Mouse (Mus musculus) intestine, embryonic 16.5 days (tissue): ENCODE measurements around the gene Gpc4. TPM values are rescaled to one million over a fixed set of nuclear protein-coding genes. Genes with fewer than 3 reads are reported as not detected.

Experiments
- ATAC-seq: fragments of 200-750 bp; cut with Nextera tagmentation; 2 replicates; pipeline ENCODE4 v1.8.0; 2017; ENCODE audit warnings: moderate TSS enrichment, moderate library complexity
- H3K27ac ChIP-seq: fragments of 300-500 bp; sonication (generic); 2 replicates; pipeline ENCODE4 v1.5.1; 2014; ENCODE audit warnings: mild to moderate bottlenecking, low read length
- H3K27me3 ChIP-seq: fragments of 300-500 bp; sonication (generic); replicated peaks from 2 replicates; pipeline ENCODE4 v1.6.1; 2014; ENCODE audit warnings: low read length, control low read depth, mixed read lengths; ENCODE audit not compliant: control insufficient read depth, insufficient read depth
- H3K36me3 ChIP-seq: fragments of 300-500 bp; sonication (generic); 2 replicates; pipeline ENCODE4 v1.6.1; 2014; ENCODE audit warnings: low read length, control low read depth; ENCODE audit not compliant: control insufficient read depth, insufficient read depth
- H3K4me1 ChIP-seq: fragments of 300-500 bp; sonication (generic); 2 replicates; pipeline ENCODE4 v1.6.1; 2014; ENCODE audit warnings: low read length, control low read depth, mixed read lengths; ENCODE audit not compliant: control insufficient read depth, insufficient read depth
- H3K4me2 ChIP-seq: fragments of 300-500 bp; sonication (generic); 2 replicates; pipeline ENCODE4 v1.6.1; 2014; ENCODE audit warnings: low read depth, low read length, control low read depth
- H3K4me3 ChIP-seq: fragments of 300-500 bp; sonication (generic); 2 replicates; pipeline ENCODE4 v1.5.1; 2014; ENCODE audit warnings: mild to moderate bottlenecking, low read length
- H3K9ac ChIP-seq: fragments of 300-500 bp; sonication (generic); 2 replicates; pipeline ENCODE4 v1.6.1; 2014; ENCODE audit warnings: low read depth, low read length
- H3K9me3 ChIP-seq: fragments of 300-500 bp; sonication (generic); 2 replicates; pipeline ENCODE4 v1.6.1; 2016; ENCODE audit warnings: low read length, control low read depth; ENCODE audit not compliant: control insufficient read depth
- WGBS: fragments of 180-500 bp; shearing (Covaris S2); extraction: QIAGEN DNeasy Blood & Tissue Kit; methylation state at CpG from one replicate; pipeline ENCODE4 v1.1.7; 2014; 5-methylcytosine and 5-hydroxymethylcytosine counted together
- polyA plus RNA-seq: library from polyadenylated mRNA; unstranded; fragments of >200 nt; fragmentation: Nextera tagmentation; extraction: Ambion mirVana; gene quantifications from 2 replicates; pipeline ENCODE4 v1.2.1, GENCODE M21; 2015

Gpc4 gene
- polyA plus RNA-seq, 1 experiment from 2014 or later: 26.3 TPM

DNA sequence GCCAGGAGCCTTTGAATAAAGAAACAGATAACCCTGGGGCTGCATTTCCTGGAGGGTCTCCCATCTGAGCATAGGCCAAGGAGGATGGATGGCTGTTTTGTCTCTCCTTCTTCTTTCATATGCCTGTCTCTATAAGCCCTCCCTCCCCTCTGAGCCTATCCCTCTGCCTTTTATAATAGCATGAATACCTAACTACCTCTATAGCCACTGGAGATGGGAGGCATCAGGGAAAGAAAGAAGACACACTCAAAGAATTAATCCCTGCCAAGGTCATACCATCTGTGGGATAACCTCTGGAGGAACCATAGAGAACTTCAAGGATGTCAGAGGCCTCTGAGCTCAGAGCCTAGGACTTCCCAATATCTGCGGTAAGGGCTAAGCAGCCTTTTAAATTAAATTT, 35.4 kb downstream of the Gpc4 start:
- Histone ChIP-seq H3K4me2 (no peak overlapping the region), H3K36me3 (no peaks in the 10 kb centered on the region), H3K9ac (no peak overlapping the region), H3K9me3 (no peaks in the 10 kb centered on the region), H3K4me3 (no peak overlapping the region), H3K27ac (no peak overlapping the region), H3K27me3 (no peaks in the 10 kb centered on the region), H3K4me1 (no peaks in the 10 kb centered on the region)
- ATAC-seq: no peak
- WGBS: 100% methylated on average over 1 of the region's 1 CpGs

DNA sequence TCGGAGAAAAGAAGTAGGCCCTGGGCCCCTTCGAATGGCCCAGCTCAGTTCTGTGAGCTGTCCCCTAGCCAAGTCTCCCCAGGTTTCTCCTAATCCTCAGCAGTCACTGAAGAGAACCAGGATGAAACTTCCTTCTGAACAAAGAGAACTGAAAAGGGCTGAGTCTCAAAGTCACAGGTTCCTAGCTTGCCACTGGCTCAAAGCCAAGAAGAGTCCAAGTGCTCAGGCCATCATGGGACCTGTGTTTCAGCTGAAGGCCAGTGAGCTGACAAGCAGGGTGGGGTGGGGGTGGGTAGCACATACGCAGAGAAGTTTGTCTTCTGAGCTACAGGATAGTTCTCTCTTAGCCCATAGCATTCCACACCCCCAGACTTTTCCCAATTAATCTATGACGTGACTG, 36.3 kb downstream of the Gpc4 start:
- H3K4me3 ChIP-seq: no peak overlapping the region
- H3K27ac ChIP-seq: no peak overlapping the region
- no peak overlapping the region for H3K9ac ChIP-seq
- no peaks in the 10 kb centered on the region for H3K9me3 ChIP-seq
- H3K4me1 ChIP-seq: no peaks in the 10 kb centered on the region
- no peaks in the 10 kb centered on the region for H3K36me3 ChIP-seq
- ATAC-seq: no peak
- 72% methylated on average over 4 of the region's 4 CpGs for WGBS
- H3K4me2 ChIP-seq: no peak overlapping the region
- H3K27me3 ChIP-seq: no peaks in the 10 kb centered on the region

DNA sequence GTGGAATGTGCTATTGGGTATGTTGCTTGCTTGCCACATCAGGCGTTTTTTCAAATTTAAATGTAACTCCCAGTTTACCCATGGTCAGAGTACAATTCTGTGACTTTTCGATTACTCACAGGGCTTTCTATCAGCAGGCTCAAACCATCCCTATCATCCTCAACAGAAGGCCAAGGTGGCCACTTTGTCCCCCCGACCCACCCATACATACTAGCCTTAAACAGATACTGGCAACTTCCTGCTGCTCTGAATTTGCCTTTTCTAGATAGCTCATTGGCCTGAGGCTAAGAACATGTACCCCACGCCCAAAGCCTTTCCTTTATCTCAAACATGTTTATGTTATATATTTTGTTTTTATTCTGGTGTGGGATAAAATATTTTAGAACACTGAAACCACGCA, 51.4 kb downstream of the Gpc4 start:
- Histone ChIP-seq H3K9me3 (no peaks in the 10 kb centered on the region), H3K27me3 (no peaks in the 10 kb centered on the region), H3K27ac (no peak overlapping the region), H3K36me3 (no peaks in the 10 kb centered on the region), H3K9ac (no peak overlapping the region), H3K4me2 (no peak overlapping the region), H3K4me3 (no peak overlapping the region), H3K4me1 (no peaks in the 10 kb centered on the region)
- ATAC-seq: no peak
- WGBS: 90% methylated on average over 5 of the region's 5 CpGs

- H3K27ac ChIP-seq: no peak overlapping the region
- H3K9ac ChIP-seq: no peak overlapping the region
- no peaks in the 10 kb centered on the region for H3K9me3 ChIP-seq
- H3K36me3 ChIP-seq: no peaks in the 10 kb centered on the region
- no peaks in the 10 kb centered on the region for H3K4me1 ChIP-seq
- no peak overlapping the region for H3K4me2 ChIP-seq
- 46% methylated on average over 2 of the region's 2 CpGs for WGBS
- no peaks in the 10 kb centered on the region for H3K27me3 ChIP-seq
- no peak overlapping the region for H3K4me3 ChIP-seq
- no peak for ATAC-seq
These were observed 55.4 kb downstream of the Gpc4 start for GRCm38 (mm10) chrX:52109663-52110062.

- no peaks in the 10 kb centered on the region for H3K36me3 ChIP-seq
- H3K4me3 ChIP-seq: no peak overlapping the region
- H3K4me2 ChIP-seq: no peak overlapping the region
- no peak overlapping the region for H3K27ac ChIP-seq
- H3K4me1 ChIP-seq: no peaks in the 10 kb centered on the region
- H3K9ac ChIP-seq: no peak overlapping the region
- H3K9me3 ChIP-seq: no peaks in the 10 kb centered on the region
- 83% methylated on average over 1 of the region's 1 CpGs for WGBS
- ATAC-seq: no peak
- H3K27me3 ChIP-seq: no peaks in the 10 kb centered on the region
These were observed 56.1 kb downstream of the Gpc4 start for GRCm38 (mm10) chrX:52108966-52109365.

DNA sequence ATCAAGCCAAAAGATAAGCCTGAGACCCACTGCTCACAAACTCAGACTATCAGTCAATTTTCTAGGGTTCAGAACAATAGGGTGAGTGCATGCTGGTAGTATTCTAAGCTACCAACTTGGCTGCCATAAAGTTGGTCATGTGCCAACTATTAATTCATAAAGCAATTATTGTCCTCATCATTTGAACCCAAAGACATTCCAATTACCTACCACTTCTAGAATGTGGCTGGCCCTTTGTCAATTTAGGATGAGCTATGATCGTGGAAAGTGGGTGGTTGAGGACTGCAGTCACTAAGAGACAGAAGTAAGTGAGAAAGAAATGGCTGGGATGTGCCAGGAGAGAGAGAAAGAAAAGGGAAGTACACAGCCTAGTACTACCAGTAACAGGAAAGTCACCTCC, 61.3 kb downstream of the Gpc4 start:
- H3K27me3 ChIP-seq: no peaks in the 10 kb centered on the region
- no peak for ATAC-seq
- WGBS: 85% methylated on average over 1 of the region's 1 CpGs
- no peaks in the 10 kb centered on the region for H3K36me3 ChIP-seq
- H3K9me3 ChIP-seq: no peaks in the 10 kb centered on the region
- no peaks in the 10 kb centered on the region for H3K4me1 ChIP-seq
- H3K27ac ChIP-seq: no peak overlapping the region
- H3K9ac ChIP-seq: no peak overlapping the region
- H3K4me3 ChIP-seq: no peak overlapping the region
- H3K4me2 ChIP-seq: no peak overlapping the region

GRCm38 (mm10) chrX:52101940-52102339, 63.1 kb downstream of the Gpc4 start:
- Histone ChIP-seq H3K27ac (no peak overlapping the region), H3K9ac (no peak overlapping the region), H3K4me2 (no peak overlapping the region), H3K4me1 (no peaks in the 10 kb centered on the region), H3K27me3 (no peaks in the 10 kb centered on the region), H3K9me3 (no peaks in the 10 kb centered on the region), H3K36me3 (no peaks in the 10 kb centered on the region), H3K4me3 (no peak overlapping the region)
- 63% methylated on average over 1 of the region's 1 CpGs for WGBS
- ATAC-seq: no peak

DNA sequence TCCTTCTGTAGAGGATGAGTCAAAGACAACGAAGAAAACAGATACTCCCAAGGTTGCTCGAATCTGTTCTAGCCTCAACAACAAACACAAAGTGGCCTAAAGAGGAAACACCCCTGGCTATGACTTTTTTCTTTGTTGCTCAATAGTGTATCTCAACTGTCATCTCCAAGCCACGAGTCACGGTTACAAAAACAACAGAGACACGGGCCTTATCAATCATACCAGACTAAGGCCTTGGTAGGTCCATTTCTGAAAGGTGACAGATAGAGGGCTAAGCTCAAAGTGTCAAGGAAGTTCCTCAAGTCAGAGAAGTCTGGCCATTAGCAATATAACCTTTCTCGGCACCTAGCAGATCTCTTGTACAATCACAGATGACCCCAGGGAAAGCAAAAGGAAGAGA, 63.6 kb downstream of the Gpc4 start:
- Histone ChIP-seq H3K4me3 (no peak overlapping the region), H3K36me3 (no peaks in the 10 kb centered on the region), H3K4me2 (no peak overlapping the region), H3K9me3 (no peaks in the 10 kb centered on the region), H3K27me3 (no peaks in the 10 kb centered on the region), H3K9ac (no peak overlapping the region), H3K27ac (no peak overlapping the region), H3K4me1 (no peaks in the 10 kb centered on the region)
- ATAC-seq: no peak
- 75% methylated on average over 6 of the region's 6 CpGs for WGBS

DNA sequence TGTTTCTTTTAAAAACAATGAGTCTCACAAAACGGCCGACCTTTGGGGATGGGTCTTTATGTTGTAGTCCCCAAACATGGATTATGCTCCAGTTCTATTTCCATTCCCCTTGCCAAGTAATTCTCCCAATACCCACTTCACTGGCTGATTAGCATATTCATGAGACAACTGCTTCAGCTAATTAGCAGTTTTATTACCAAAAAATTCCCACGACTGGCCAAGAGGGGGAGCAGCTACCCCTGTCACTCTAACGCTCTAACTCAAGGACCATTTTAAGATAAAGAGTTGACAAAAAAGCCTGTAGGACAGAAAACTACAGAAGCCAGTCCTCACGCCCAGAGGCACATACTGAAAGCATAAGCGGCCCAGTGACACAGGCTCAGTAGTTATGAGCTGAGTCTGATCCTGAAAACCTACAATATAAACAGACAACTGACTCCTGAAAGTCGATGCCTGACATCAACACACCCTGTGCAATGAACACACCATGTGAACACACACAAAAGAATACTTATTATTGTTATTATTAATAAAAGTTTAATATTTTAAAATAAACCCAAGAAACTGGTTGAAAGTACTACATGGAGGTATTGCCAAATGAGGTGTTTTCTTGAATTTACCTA, 77.2 kb downstream of the Gpc4 start:
- 53% methylated on average over 7 of the region's 7 CpGs for WGBS
- Histone ChIP-seq H3K36me3 (no peaks in the 10 kb centered on the region), H3K9me3 (no peaks in the 10 kb centered on the region), H3K27me3 (no peaks in the 10 kb centered on the region), H3K27ac (no peak overlapping the region), H3K4me1 (no peaks in the 10 kb centered on the region), H3K4me2 (no peak overlapping the region), H3K9ac (no peak overlapping the region), H3K4me3 (no peak overlapping the region)
- no peak for ATAC-seq

GRCm38 (mm10) chrX:52086885-52087573, 78.0 kb downstream of the Gpc4 start:
- no peak overlapping the region for H3K4me3 ChIP-seq
- no peaks in the 10 kb centered on the region for H3K36me3 ChIP-seq
- 77% methylated on average over 8 of the region's 8 CpGs for WGBS
- no peaks in the 10 kb centered on the region for H3K4me1 ChIP-seq
- no peaks in the 10 kb centered on the region for H3K27me3 ChIP-seq
- H3K4me2 ChIP-seq: no peak overlapping the region
- H3K9ac ChIP-seq: no peak overlapping the region
- no peaks in the 10 kb centered on the region for H3K9me3 ChIP-seq
- ATAC-seq: no peak
- H3K27ac ChIP-seq: no peak overlapping the region
